Mouse (Mus musculus) kidney, adult 11 months (tissue): ENCODE data around the gene Rfx8.

Experiments
- DNase-seq: peaks from one replicate; pipeline ENCODE4 v3.0.0; 2022

Rfx8 gene

DNA sequence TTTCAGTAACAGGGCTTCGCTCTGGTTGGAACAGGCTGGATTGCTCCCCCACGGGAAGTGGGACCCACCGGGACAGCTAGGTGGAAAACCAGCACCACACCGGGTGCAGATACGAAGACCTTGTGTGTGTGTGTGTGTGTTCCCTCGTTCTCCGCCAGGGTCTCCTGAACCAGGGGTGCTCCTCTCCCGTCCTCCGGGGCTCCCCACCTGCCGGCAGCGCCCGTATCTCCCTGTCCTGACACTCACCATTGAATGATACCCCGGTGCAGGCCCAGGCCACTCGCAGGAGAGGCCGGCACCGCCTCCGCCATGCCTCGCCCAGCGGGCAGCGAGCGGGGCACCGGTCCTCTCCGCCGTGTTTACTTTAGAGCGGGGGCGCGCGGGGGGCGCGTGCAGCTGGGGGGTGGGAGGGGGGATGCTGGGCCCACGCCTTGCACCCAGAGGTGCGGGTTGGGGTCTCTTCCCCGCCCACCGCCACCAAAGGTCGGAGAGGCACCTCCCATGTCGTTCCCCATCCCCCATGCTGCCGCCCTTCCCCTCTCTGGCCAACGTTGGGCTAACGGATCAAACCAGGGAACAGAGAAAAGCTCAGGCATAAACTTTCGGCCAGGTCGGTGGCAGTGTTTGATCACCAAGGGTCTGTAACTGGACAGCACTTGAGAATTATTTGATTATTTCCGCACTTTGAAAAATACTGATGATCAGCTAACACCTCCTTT, at the start of gene Rfx8:
TSS of gene Rfx8 (minus strand) at position 366 of the 719 bp plus-strand sequence.
- DNase-seq = no peak

DNA sequence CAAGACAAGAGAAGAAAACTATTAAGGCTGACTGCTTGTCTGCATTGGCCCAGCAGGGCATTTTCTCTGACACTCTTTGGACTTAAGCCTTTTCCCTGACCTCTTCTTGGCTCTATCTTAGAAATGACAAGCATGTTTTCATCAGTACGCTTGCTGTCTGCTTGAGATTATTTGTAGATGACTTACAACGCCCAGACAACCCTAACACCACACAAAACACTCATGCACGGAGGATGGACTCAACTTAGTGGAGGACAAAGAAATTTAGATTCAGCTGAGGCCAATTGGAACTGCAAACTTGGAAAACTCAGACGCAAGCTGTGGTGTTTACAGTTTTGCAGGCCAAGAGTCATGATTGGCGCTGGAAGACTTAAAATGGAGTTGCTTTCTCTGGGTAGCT, 49.6 kb upstream of the Rfx8 start:
- no peak for DNase-seq

DNA sequence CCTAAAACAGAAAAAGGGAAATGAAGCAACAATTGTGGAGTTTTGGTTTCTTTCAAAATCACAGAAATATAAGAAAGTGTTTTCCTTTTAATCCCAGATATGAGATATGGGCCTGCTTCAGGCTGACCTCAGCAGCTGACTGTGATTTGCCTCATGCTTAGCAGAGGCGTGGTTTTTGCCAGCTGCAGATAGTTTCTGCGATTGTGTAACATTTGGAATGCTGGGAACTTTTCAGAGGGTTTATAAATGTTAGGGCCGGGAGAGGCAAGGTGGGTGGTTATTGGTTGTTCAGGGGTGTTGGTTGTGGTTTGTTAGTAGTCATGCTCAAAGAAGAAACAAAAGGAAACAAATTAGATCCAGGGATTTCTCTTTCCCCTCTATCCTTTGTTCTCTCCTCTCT, 47.2 kb upstream of the Rfx8 start:
- no peak for DNase-seq

DNA sequence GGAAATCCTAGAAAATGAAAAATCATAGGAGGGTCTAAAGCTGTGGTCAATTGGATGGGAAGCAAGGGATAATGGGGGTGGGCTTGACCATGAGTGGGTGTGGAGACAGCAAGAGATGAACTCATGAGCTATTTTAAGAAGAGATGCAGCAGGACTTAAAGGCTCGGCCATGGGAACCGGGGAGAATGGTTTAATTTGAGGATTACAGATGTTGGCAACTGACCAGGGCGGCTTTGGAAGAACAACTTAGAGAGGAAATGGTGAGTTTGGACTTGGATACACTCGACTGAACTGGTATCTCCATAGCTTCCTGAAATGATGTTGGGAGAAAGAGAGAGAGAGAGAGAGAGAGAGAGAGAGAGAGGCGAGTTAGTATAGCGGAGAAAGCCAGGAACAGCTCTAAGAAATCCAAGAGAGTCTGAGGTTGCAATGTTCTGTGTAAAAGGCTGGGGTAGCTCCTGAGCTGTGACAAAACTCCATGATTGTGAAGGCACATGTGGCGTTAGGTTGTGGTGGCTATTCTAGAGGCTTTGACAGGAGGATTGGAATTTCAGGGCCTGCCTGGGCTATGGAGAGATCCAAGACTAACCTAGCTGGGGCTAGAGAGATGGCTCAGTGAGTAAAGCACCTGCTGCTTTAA, 45.2 kb upstream of the Rfx8 start:
- no peak for DNase-seq

DNA sequence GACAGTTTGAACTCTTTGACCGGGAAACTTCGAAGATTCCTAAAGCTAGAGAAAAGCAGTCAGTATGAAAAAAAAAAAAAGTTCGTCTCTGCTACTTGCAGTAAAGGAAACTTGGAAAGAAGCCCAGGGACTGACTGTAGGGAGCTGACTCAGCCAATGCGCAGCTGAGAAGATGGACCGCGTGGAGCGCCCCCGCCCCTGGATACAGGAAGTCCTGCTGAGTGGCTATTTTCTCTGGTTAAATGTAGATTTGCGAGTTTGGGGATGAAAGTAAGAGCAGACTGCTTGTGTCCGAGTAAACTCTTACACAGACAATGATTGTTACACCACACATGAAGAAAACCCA, 41.2 kb upstream of the Rfx8 start:
- peak; percentile 88 for DNase-seq

DNA sequence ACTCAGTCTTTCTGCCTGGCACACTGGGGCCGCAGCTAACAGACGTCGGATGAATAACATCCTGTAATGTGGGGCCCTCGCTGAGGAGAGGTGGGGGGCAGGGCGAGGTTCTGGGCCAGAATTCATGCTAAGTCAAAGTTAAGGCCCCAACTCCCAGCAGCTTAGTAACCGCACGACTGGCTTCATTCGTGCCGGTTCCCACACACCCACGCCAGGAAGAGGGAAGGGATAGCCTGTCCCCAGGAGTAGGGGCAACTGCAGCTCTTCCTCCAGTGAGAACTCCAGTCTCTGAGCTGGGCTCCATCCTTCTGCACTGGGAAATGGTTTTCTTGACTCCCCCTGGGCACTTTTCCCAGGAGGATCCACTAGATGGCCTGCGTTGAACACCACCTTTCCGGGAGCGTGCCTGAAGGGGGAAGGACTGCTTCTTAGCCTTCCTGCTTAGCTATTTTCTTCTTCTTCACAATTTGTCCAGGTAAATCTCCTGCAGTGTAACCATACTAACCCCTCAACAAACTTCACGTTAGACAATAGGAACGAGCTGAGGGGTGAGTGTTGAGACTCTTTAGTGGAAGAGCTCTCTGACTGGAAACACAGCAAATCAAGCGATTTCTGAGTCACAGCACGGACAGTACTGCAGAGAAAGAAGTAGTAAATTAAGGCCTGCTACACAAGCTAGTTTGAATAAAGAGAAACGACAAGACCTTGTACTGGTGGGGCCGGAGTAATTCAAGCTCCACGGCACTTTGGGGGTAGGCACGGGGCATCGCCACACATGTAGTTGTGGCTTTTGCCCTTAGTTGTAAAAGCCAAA, 40.6 kb upstream of the Rfx8 start:
- DNase-seq = peak; percentile 70

DNA sequence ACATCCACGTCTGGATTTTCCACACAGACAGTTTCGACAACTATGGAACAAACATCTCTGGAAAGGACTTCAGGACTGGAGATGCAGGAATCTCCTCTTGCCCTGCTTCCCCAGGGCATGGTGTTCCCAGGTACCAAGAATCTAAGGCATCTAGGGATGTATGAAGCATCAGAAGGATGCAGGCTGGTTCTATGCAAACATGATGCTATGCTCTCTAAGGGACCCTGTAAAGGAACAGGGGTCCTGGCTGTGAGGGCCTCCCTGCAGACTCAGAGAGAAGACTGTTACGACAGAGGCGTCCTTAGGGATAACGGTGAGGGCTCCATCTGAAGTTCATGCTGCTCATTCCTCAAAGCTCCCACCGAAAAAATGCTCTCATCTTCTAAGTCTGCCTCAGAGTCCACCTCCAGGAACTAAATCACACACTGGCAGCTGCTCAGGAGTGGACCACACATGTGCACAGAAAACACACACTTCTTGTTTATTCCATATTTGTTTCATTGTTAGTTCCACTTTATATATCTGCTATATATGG, 39.5 kb upstream of the Rfx8 start:
- no peak for DNase-seq

DNA sequence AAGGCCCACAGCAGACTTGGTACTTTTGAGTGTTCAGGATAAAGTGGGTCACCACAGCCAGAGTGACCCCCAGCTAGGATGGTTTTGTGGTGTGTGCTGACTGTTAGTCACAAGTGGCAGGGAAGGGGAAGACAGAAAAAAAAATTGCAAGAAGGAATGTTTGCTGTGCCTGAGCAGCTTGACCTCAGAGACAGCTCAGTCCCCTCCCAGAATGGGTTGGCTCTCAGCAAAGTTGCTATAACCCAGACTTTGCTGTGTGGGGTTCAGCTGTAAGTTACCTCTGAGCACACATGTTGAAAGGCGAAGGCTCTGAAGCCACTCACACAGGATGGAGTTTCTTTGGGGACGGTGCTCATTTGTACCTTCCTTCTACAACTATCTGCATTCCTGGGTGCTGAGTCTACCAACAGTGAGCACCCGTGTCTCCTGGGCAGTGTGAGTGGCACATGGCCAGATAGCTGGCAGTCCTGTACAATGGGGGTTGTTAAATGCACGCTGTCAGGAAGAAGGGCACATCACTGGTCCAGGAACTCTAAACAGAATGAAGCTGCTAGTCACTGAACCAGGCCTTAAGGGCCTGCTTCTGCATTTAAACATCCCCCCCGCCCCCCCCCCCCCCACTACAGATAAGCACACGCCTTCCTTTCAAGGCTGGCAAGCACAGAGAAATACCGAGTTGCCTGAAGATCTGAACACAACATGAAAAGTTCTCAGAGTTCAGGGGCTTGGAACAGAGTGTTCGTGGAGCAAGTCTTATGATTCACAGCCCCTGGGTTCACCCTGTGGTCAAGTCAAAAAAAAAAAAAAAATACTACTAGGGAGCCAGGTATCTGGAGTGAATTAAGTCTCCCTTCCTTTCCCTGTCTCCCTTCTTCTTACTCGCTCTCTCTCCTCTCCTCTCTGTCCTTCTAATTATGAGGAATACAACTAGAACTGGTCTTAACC, 38.7 kb upstream of the Rfx8 start:
- DNase-seq = no peak

DNA sequence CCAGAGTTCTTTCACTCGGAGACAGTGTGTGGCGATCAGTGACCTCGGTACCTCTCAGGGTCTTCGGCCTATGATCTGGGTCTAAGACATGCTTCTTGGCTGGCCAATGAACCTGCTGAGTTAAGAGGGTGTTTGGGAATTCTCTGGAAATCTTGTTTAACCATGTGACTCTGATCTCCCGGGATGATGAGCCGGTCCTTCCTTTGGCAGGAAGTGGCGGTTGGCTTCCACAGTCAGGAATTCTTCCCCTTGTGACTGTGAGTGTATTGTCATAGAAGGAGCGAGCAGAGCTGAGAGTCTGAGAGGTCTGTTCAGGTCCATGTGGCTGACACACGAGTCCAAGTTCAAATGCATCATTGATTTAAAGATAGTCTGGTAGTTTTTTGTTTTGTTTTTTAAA, 37.4 kb upstream of the Rfx8 start:
- peak; percentile 29 for DNase-seq

DNA sequence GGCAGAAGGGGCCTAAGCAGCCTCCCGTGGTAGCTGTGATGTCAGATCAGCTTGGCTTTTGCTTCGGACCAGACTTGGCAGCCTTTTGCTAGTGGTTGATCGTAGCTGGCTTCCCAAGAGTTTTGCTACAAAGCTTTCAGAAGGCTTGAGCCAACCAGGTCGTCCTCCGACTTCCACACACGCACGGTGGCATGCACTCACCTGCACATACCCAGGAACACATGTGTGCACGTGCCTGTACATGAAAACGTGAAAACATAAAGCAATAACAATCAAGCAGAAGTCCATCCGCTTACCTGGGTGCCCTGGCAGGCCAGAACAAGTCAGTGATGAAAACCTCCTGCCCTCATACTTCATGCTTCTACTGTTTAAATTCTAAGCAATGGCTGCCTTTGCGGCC, 36.2 kb upstream of the Rfx8 start:
- DNase-seq = no peak

DNA sequence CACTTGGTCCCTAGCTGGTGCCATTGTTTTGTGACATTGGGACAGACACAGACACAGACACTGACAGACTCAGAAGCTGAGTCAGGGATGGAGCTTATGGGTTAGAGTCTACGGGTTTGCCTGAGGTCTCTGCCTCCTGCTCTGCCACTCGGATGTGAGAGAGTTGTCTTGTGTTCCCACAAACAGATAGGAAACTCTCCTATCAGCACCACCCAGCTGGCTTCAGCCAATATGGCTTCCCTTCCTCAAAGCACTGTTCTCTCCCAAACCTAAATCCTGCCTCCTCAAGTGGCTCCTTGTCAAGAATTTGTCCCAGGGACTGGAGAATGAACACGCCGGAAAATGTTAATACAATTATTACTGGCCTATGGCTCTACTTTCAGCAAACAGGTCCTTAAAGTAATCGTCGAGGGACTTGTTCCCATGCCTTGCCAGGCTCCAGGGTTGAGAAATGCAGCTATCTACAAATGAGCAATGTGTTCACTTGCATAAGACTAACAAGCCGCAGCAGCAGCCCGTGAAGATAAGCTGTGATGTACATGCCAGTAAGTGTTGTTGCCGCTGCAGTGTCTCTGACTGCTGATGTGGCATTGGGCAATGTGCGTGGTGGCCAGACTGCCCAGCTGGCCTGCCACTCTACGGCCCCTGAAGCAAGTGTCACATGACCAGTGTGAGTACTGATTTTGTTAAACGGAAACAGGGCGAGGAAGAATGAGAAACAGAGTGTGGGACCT, 33.6 kb upstream of the Rfx8 start:
- DNase-seq = no peak

DNA sequence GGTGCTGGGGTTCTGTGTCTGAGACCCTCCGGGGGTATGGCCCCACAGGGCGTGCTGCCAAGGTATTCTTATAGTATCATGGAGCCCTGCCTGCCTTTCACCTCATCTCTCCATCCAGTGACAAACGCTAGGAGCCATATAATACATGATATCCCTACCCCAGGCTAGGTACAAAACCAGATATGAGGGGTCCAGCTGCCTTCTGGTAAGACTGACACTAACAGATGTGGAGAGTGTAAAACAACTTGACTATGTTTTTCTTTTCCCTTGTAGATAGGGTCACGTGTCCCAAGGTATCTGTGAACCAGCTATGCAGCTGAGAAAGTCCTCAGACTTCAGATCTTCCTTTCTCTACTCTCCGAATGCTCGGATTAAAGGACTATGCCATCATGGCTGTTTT, 30.7 kb upstream of the Rfx8 start:
- no peak for DNase-seq

DNA sequence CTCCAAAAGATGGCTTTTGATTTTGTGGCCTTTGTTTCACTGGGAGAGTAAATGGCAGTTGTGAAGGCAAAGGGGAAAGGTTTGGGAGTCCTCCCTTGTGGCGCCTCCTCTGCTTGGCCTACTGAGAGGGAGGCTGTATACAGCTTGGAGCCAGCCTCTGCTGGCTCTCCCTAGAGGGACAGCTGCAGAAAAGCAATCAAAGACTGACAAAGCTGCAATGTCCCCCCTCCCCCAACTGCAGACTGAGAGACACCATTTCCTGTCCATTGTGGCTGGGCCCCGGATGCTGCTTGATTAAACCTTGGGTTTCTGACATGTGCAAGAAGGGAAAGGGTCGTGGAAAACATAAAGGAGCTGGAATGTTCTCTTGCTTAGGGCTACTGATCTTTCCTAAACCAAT, 28.9 kb upstream of the Rfx8 start:
- DNase-seq = no peak

DNA sequence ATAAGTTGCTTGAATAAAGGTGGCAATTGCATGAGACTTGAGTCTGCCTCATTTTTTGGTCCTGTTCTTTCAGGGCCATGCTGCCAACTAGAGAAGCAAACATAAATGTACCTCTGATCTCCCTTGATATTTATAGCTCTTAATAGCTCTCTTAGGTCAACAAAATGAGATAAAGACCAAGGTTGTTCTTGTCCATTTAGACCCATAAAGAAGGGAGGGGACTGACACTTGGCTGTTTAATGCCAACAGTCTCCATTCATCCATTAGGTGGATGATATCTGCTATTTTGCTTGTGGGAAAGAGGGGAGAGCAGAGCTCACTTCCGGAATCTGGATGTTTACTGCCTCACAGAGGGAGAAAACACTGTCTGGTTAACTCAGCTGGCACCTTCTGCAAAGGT, 28.4 kb upstream of the Rfx8 start:
- no peak for DNase-seq

DNA sequence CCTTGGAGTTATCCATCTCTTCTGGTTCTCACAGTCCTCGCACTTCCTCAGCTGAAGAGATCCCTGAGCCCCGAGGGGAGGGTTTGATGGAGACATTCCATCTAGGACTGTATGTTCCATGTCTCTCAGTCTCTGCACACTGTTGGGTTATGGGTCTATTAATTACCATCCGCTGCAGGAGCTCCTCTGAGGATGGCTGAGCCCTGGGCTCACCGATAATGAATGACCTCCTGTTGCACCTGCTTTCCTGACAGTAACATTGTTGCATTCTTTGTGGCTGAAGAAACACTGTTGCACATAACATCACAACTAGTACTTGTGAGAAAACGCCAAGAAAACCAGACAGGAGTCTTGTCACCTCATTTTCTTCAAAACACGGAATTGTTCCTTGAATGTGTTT, 27.9 kb upstream of the Rfx8 start:
- DNase-seq = no peak

DNA sequence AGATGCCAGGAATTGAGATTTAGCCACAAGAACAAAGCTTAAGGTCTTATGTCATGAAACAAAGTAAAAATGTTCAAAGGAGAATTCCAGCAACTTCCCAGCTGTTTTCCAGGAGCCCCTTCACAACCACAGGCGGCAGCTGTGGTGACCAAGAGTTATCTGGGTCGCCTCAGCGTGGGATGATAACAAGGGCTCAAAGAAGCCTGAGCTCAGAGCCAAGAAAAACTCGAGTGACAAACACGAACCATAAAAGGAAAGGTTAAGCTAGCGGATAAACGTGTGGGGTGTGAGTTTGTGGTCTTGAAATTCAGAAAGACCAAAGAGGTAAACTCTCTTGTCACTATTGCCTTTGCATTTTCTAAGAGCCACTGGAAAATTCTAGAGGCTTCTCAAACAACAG, 25.7 kb upstream of the Rfx8 start:
- DNase-seq = no peak

DNA sequence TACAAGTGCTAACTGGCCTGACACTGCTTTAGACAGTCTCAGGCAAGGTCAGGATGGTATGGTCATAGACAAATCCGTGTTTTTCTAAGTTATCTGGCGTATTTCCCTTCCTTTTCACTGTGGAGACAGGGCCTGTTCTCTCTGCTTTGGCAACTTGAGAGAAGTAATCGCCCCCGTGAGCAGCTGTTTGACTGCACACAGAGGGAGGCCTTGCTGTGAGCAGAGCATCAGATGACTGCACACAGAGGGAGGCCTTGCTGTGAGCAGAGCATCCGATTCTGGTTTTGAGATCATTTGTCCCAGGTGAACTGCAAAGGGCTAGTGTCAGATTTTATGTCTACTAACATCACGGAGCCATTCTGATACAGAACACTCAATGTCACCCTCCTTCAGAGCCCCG, 20.2 kb upstream of the Rfx8 start:
- no peak for DNase-seq

DNA sequence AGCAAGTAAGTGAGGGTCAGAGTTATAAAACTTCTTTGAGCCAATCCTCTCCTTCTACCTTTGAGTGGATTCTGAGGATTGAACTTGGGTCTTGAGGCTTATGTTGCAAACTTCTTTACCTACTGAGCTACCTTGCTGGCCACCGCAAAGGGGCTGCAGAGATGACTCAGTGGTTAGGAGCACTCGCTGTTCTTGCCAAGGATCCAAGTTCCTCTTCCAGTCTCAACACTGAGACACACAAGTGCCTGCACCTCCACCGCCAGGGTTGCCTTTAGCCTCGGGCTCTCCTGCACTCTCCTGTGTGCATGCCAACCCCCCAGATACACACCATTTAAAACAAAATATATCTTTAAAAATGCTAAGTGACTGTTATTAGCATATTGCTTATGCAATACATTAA, 19.2 kb upstream of the Rfx8 start:
- DNase-seq = no peak

DNA sequence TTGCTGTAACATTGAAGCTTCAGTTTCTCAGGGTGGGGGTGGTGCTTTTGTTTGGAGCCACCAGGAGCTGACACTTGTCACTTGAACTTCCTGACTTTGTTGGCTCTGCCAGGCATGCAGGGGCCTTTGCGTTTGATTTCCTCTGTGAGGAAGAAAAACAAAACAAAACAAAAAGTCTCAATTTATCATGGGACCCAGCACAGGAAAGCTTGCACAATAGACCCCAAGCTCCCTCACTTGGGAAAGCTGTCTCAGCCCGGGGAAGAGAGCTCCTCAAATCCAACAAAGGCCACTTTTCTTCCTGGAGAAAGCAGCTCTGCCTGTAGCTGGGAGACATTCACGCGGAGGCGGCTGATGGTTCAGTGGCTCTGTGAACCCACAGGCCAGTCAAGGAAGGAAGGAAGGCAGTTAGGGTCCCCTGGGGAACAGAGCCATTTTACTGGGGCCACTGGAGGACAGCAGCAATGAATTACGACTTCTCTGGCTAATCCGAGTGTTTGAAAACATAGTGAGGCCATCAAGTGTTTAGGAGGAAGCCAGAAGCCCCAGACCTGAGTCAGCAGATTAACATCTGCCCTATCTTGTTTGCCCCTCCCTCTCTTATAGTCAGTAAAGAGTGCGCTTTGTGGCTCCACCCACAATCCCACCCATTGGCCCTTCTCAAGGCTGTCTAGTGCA, 15.3 kb upstream of the Rfx8 start:
- peak; percentile 87 for DNase-seq

DNA sequence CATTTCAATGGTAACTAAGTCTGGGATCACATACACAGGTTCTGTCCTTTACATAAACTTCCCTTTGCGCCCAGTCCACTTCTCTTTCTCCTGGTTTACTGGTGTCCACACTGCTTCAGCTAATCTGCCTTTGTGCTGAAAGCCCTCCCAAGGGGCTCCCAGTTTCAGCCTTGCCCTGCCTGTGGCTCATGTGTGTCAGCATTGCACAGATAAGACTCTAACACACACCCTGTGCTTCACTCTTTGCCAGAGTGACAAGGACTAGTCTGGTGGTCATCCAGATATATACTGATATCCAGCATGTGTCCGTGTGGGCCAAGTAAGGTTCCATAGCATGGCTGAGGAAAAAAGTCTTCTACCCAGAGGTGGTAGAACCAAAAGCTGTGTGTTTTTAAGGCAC, 14.7 kb upstream of the Rfx8 start:
- no peak for DNase-seq

DNA sequence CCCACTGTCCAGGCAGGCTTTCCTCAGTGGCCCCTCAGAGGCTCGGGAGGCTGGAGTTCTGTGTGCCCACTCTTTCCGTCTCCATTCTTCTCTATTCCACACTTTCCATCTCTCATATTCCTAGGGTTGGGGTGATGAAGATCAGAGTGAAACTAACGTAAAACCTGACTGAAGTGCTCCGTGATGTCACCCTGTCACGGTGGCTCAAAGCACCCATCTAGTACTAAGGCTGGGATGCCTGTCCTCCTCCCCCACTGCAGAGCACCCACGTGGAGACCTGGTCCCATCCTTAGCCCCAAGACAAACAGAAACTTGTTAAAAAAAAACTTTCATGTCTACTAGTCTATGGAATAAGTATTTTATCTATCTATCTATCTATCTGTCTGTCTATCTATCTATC, 14.1 kb upstream of the Rfx8 start:
- no peak for DNase-seq

DNA sequence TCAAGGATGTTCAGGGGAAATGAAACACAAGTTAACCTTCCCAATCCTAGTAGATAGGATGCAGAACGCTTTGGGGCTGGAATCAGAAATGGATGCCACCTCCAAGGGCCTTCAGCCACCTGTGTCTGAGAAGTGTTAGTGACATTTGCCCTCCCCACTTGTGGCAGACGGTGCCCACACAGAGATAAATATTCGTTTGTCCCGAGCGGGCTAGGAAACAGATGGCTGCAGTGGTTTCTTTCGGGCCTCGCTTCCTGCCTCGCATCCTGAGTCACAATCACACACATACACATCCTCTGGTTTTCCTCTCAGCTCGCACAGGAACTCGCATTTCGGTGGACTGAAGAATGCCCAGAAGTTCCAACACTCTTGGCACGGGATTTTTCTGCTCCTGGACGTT, 13.5 kb upstream of the Rfx8 start:
- peak; percentile 47 for DNase-seq
